Mouse (Mus musculus) splenic B cell, adult 2 months (primary cell): Measurements from ENCODE around the gene Zfp950.

Experiments
- DNase-seq: peaks from one replicate; pipeline ENCODE4 v3.0.0-alpha.2; 2011; ENCODE audit warnings: low read depth, low spot score
- H3K27me3 ChIP-seq: 2 replicates; pipeline ENCODE4 v1.6.1; 2012; ENCODE audit warnings: mild to moderate bottlenecking, low read length, moderate library complexity, mixed read lengths; ENCODE audit not compliant: control insufficient read depth, poor library complexity, insufficient read depth, severe bottlenecking
- H3K36me3 ChIP-seq: 2 replicates; pipeline ENCODE4 v1.6.1; 2012; ENCODE audit warnings: mild to moderate bottlenecking, low read length, moderate library complexity, mixed read lengths; ENCODE audit not compliant: control insufficient read depth, poor library complexity, insufficient read depth, severe bottlenecking

Gene Zfp950

GRCm38 (mm10) chr19:61021939-61022566, 118.6 kb downstream of the Zfp950 start:
- no peak for DNase-seq
- Histone ChIP-seq H3K27me3 (no peaks in the 10 kb centered on the region), H3K36me3 (no peaks in the 10 kb centered on the region)

- H3K27me3 ChIP-seq = no peaks in the 10 kb centered on the region
- DNase-seq = no peak
- no peaks in the 10 kb centered on the region for H3K36me3 ChIP-seq
These were observed 119.1 kb downstream of the Zfp950 start for GRCm38 (mm10) chr19:61021502-61021901.

- DNase-seq = no peak
- no peaks in the 10 kb centered on the region for H3K36me3 ChIP-seq
- H3K27me3 ChIP-seq = no peaks in the 10 kb centered on the region
These were observed 123.0 kb downstream of the Zfp950 start for GRCm38 (mm10) chr19:61017477-61018266.

GRCm38 (mm10) chr19:61009266-61009665, 131.4 kb downstream of the Zfp950 start:
- Histone ChIP-seq H3K27me3 (no peaks in the 10 kb centered on the region), H3K36me3 (no peaks in the 10 kb centered on the region)
- DNase-seq = no peak
